Mouse (Mus musculus): ENCODE results near the gene Dcaf10.
"Not testable (repeated sequence)": the region's sequence is repeated elsewhere in the genome, so short reads cannot be mapped to it uniquely, and the experiment has no call there.

Dcaf10 gene

DNA sequence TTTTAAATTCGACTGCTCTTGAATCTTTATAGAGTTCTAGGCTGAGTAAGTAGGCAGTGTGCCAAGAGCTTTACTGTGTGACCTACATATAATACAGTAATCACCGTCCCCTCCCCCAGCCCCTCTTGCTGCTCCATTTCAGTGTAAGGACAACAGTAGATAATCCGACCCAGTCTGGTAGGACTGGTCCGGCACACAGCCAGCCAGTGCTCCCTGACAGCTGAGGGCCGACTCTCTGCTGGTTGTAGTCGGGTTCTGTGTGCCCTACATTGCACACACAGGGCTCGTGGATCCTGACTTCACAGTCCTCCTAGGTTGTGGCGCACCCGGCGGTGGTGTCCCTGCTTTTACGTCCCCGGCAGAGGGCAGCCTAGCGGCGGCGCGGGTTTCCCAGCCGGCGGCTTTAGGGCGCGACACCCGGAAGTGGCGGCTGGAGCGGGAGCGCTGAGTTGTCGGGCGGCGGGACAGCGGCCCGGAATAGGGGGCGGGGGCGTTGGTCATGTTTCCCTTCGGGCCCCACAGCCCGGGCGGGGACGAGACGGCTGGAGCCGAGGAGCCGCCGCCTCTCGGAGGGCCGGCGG, at the start of gene Dcaf10:
TSS of gene Dcaf10 (plus strand) at position 433 of the 581 bp plus-strand sequence.
- DNase-seq: peak; percentile 83

DNA sequence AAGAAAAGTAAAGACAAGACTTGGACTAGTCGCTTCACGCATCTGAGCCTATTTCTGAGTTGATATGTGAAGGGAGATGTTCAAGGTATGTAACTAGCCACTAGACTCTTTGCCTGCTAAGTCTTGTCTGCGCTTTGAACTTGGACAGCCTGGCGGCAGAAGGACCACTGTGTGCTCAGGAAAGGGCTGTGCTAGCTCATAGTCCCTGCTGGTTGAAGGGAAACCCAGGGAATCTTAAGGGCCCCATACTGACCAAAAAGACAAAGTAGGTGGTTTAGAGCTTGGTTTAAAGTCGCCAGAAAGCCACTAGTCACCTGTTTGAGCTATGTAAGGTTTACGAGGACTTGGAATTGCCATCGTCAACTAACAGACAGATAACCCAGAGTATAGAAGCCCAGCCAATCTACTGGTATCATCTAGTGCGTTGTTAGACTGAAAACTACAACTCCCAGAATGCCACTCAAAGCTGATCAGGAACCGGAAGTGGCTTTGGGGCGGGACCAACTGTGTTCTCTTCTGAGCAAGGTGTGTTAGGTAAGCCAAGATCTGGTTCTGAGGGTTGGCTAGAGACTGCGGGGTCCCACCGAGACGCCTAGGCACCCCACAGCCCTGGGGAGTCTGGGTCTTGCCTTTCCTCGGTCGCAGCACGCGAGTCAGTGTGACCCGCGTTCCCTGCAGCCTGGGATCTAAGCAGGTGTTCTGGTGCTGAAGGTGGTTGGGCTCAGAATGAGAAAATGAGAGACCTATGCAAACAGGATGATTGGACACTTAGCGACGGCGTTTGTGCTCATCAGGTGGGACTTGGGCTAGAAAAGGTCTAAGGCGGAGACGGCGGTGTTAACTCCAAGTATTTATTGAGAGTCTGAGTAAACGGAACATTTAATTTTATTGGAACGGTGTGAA, 45.0 kb upstream of the Dcaf10 start, which contains the start of gene Trmt10b:
TSS of gene Trmt10b (plus strand) at position 466 of the 903 bp plus-strand sequence.
- DNase-seq: peak; percentile 80

DNA sequence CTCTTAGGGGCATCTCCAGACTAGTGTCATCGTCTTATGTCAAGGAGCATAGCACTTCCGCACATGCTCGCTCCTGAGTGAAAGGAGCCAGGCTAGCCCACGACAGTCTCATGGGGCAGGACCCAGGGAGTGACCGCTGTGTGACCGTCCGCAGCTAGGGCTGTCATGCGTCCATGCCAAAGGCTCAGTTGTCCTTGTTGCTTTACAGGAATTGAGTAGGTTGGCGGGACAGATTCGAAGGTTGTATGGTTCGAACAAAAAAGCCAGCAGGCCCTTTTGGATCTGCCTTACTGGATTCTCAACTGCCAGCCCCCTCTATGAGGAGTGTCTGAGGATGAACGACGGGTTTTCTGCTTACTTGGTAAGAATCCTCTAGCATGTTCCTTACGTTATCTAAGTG, 36.4 kb upstream of the Dcaf10 start:
- DNase-seq: no peak

DNA sequence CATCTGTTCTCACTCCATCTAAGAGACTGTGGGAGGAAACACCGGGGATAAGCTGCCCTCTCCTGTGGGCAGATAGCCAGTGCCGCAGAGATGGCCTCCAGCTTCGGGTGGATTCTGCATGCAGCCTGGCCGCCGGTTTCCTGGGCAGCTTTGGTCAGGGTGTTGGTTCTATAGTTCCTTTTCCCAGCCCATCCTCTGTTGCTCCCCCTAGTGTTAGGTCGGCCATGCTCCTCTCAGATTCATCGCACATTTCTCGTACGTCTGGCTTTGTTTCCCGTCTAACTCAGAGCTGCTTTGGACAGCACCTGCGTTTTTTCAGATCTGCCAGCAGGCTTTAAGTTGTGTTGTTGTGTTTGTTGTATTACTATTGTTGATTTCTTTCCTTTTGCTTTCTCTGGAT, 33.9 kb upstream of the Dcaf10 start:
- DNase-seq: no peak

DNA sequence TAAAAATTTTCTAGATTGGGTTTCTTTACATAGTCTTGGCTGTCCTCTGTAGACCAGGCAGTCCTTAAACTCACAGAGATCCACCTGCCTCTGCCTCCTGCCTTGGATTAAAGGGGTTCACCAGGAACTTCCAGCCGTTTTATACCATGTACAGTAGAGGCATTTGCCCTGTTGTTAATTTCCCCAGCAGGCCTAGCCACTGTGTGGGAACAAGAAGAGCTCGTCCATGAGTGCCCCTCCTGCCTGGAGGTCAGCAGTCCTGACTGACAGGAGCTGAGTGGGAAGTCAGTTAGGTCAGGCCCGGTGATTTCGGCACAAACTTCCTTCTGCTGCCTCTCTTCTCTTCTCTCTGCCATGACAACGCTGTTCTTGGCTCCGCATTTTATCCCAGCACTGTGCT, 33.3 kb upstream of the Dcaf10 start:
- DNase-seq: no peak

DNA sequence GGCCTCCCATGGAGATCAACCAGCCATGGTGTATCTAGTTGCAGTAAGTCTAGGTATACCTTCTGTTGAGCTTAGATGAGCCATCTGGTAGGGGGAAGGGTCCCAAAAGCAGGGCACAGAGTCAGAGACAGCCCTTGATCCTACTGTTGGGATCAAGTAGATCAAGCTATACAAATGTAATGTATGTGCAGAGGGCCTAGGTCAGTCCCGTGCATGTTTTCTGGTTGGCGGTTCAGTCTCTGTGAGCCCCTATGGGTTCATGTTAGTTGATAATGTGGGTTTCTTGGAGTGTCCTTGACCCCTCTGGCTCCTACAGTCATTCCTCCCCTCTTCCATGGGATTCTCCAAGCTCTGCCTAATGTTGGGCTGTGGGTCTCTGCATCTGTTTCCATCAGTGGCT, 30.8 kb upstream of the Dcaf10 start:
- DNase-seq: no peak

DNA sequence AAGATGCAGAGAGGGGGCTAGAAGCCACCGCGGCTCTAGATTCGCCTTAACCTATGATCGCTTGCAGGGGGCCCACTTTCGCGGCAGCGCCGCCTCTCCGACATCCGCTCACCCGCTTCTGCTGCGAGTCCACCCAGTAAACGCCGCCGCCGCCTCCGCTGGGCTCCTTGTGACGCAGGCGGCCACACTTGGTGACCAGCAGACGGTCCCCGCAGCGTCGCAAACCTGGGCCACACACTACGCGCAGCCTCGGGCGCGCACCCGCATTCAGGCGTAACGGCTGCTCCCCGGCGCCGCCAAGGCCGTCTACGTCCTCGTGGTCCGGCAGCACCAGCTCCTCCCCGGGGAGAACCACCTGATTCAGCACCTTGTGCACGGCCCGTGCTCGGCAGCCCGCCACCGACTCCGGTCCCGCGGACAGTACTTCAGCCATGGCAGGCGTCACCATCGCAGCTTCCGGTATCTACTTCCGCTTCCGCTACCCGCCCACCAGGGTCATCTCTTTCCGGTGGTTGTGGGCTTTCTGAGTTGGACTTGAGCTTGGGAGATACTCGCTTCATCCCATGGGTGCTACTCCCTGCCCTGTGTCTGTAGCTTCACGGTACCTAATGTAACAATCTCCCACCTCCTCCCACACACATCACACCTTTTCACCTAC, 21.6 kb upstream of the Dcaf10 start:
- DNase-seq: peak; percentile 87

DNA sequence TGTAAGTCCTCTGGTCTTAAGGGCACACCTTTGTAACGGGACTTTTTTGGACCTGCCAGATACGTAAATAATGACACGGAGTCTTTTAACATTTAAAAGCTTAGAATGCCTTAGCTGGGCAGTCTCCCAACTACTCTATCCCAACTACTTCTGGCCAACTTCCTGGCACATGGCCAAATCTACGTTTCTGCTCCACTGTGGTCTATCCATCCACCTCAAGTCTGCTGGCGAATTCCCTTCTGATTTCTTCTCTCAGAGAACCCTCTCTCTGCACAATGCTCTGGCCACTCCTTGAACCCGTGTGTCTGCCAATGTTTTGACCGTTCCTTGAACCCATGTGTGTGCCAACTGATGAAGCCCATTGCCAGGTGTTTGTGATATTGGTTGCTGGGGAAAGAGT, 10.8 kb upstream of the Dcaf10 start:
- DNase-seq: no peak

DNA sequence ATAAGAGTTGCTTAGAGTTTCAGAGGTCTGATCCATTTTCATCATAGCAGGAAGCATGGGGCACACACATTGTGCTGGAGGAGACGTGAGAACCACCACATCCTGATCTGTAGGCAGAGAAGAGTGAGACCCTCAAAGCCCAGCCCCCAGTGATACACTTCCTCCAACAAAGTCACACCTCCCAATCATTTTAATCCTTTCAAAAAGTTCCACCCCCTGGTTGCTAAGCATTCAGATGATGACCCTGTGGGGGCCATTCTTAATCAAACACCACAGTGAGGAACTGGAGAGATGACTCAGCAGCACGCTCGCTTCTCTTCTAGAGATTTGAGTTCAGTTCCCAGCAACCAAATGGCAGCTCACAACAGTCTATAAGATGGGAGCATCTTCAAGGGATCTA, 9.4 kb upstream of the Dcaf10 start:
- DNase-seq: no peak

DNA sequence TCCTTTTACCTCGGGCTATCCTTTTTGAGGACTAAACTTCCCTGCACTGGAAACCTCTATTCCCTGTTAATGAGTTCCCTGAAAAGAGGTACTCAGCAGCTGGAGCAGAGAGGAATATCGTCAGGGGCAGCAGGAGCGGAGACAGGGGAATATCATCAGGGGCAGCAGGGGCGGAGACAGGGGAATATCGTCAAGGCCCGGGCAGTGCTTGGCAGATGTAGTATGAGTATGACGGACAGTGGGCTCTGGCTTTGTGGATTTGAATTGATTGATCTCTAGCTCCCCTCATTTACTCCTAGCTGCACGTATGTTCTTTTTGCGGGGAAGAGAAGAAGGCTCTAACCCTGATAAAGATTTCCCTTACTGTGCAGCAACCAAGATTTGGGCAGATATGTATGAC, 675 bp upstream of the Dcaf10 start:
- no peak for DNase-seq

DNA sequence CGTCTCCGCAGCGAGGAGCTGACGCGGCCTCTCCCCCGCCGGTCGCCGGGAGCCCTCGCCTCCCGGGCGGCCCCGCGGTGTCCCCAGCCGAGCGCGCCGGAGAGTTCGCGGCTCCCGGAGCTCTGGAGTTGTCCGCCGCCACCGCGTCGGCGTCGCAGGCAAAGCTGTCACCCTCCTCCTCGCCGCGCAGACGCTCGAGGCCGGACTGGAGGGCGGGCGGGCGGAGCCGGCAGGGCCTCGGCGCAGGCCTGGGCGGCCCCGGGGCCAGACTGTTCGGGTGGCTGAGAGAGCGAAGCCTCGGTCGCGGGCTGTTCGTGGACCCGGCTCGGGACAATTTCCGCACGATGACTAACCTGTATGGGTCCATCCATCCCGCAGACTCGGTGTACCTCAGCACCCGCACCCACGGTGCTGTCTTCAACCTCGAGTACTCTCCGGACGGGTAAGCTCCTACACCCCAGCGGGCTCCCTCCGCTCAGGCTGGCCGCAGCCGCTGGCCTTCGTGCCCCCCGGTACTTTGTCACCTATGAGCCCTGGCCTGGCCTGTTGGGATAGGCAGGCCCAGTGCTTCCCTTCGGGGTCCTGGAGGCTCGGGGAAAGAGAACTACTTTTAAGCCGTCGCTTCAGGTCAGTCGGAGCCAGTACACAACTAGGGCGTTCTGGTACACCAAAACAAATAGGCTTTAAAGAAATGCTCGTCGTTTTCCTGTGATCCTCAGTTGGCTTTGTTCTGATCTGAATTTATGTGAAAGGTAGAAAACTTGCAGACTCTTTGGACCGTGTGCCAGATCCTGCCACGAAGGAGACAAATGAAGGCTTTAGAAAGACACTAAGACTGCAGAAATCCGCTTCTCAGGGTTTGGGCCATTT, 620 bp downstream of the Dcaf10 start, which contains the start of gene Exosc3:
TSS of gene Exosc3 (minus strand) at position 447 of the 870 bp plus-strand sequence.
- DNase-seq: peak; percentile 14

DNA sequence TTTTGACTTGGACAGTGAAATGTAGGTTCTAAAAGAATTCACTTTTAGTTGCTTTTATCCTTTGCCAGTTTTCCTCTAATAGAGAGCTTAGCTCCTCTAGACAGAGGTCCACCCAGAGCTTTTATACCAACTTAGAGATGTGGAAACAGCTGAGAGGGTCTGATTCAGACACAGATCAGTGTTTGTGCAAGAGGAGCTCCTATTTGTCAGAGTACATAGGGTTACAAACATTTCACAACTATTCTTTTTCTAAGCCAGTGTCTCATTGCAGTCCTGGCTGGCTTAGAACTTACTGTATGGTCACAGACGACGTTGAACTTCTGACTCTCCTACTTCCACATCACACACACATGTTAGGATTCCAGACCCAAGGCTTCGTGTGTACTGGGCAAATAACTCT, 14.8 kb downstream of the Dcaf10 start:
- no peak for DNase-seq

DNA sequence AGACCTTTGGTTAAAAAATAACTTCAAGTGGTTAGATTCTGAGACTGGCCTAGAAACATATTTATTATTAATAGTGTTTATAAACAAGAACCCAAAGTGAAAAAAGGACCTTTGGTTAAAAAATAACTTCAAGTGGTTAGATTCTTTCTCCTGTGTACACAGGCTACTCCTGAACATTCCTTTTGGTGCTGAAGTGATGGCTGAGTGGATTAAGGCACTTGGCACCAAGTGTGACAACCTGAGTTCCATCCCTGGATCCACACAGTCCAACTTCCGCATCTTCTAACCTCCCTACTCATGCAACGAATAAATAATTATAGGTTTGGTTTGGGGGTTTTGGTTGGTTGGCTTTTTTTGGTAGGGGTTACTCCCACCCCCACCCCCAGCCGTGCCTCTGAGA, 29.4 kb downstream of the Dcaf10 start:
- DNase-seq: no peak

DNA sequence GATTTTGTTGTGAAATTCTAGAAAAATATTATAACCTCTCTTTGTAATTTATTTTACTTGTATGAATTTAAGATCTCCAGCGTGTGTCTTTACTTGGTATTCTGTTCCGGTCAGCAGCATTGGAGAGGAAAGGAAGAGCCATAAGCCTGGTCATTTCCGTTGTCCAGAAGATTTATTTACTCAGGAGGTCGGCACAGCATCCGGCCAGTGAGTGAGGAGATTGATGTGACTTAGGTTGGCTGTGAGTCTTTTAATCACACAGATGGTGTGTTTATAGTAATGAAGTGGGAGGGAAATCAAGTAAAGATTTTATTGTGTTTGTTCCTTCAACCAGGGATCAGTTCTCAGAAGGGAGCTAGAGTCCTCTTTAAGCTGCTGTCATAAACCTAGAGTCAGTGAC, 33.0 kb downstream of the Dcaf10 start:
- DNase-seq: no peak

DNA sequence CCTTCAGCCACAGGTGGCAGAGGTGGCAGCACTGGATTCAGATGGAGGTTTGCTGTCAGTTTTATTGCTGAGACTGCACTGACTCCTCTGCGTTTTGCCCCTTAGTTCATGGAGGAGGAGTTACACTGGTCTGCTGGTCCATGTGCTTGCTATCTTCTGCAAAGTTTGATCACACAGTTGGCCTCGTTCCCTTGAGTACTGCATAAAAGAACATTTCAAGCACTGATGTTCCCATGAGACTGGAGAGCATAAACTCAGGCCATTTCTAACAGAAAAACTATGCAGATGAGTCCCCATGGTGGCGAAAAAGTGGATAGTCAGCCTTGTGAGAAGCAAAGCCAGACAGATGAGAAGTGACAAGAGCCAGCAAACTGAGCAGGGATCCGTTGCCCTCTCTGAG, 34.7 kb downstream of the Dcaf10 start:
- DNase-seq: no peak

DNA sequence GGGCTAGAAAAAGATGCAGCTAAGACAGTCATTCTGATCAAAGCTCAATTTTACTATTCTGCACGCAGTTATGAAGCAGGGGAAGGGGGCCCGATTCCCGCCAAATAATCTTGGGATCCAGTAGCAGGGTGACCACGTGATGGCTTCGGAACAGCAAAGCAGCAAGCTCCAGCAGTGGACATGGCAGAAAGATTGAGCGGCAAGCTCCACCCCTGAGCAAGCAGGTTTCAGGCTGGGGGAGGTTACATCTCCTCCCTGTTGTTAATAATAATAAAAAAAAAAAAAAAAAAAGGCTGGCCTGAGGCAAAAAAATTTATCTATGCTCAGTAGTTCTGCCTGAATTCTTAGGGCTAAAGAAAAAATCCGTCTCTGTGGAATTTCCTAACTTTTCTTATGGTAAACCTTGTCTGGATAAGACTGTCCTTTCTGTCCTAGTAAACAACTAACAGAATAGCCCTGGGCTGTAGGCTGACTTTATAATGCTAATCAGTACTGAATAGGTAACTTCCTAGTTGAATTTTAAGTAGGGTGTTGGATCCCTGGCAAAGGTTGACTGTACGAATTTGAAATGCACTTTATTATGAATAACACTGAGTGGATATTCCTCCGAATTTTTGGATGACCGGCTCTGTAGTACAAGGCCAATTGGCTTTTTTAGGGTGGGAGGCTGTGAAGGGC, 39.1 kb downstream of the Dcaf10 start:
- DNase-seq: not testable (repeated sequence)

DNA sequence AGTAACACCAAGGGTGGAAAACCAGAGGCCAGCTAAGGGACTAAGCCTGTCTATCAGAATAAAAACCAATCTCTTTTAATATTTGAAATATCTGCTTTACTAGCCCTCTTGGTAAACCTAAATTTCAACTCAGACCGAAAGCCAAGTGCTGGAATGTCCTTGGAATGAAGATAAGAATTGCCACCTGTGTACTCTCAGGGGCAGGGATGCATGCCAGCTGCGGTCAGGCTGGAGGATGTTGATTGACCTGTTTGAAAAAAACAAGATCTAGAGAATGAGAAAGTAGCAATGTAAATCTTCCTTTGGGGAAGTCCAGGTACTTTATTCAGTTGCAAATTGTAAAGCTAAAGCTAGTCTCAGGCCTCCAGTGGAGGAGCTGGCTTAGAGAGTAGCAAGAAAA, 40.2 kb downstream of the Dcaf10 start:
- DNase-seq: not testable (repeated sequence)

DNA sequence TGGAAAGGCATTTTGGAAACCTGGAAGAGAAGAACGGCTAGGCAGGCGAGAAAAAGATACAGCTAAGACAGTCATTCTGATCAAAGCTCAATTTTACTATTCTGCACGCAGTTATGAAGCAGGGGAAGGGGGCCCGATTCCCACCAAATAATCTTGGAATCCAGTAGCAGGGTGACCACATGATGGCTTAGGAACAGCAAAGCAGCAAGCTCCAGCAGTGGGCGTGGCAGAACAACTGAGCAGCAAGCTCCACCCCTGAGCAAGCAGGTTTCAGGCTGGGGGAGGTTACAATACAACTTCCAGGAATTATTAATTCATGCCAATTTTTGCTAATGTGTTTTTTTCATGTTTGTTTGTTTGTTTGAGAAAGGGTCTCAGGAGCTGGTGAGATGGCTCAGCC, 45.4 kb downstream of the Dcaf10 start:
- DNase-seq: not testable (repeated sequence)

DNA sequence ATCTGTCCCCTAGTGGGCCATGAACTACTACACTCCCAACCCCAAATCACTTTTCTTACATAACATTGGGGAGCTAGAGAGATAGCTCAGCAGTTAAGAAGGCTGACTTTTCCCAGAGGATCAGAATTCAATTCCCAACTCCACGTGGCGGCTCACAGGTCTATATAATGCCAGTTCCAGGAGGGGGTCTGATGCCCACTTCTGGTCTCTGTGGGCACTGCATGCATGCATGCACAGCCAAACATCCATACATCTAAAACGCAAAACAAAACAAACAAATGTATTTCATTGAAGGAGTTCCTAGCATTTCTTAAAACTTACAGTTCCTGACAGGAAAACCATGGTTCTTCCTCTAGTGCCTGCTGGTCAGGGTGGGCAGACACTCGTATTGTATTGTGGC, 50.2 kb downstream of the Dcaf10 start:
- DNase-seq: no peak

DNA sequence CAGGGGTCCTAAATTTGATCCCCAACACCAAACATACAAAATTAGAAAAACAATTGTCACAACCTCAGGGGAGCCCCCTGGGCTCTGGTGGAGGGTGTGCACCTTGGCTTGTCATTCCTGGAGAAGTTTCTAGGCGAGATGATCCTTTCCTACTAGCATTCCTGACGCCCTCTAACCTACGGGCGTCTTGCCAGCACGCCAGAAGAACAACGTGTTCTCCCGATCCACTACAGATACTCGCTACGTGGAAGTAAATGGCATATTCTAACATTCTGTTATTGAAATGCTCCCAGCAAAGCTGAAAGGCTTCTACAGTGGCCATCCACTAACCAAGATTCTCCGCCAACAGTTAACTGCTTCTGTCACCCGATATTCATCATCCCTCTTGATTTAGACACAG, 50.7 kb downstream of the Dcaf10 start:
- no peak for DNase-seq

DNA sequence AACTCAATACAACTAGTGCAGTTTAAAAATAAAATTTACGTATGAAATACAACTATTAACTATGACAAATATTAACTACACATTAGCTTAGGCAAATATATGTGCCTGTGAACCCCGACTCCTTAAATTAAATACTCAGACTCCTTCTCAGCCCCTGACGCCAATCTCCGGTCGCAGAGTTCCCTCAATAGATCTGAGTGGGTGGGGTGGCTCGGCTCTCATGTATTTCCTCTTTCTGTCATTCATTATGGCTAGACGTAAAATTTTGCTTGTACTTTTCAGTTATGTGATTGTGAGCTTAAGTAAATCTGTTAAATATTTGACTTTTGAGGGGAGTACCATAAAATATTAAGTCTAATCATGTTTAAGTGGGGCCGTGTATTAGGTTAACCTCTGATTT, 51.1 kb downstream of the Dcaf10 start:
- DNase-seq: no peak

DNA sequence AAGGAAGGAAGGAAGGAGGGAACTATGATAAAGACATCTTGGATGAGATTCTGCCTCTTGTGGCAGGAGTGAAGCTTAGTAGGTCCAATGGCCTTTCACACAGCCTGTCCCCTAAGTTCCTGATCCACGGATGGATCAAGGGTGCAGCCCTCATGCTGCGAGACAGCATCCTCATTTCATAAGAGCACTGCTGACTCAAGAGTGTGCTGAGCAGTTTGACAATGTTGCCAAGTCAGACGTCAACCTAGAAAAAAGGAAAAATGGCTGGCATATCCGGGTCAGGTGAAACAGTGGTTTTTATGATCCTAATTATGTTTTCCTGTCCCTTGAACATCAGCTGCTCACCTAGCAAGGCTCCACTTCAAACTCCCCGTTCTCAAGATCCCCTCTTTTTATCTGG, 51.8 kb downstream of the Dcaf10 start:
- no peak for DNase-seq
